10 mouse cellular contexts compared by ENCODE assay signal in genomic region chr7:79544281-79545065, GRCm38 (mm10).
DNase-seq lines count a peak whose midpoint lies in the region; ATAC-seq and TF ChIP-seq lines count a peak whose summit lies in the region.
"Had no signal": no experiment of that assay in that cellular context is flagged by ENCODE, and none has a peak within 500 bp of the region (broad histone marks: within the 10 kb centered on the region; RNA-seq: fewer than 3 reads in every experiment).

No protein-coding gene starts in this region.

- no peaks in the 10 kb centered on the region for H3K27me3 ChIP-seq in forebrain, postnatal 0 days (ENCODE audit: insufficient read depth, low read length)
- H3K27me3 ChIP-seq in midbrain, embryonic 11.5 days (ENCODE audit: control insufficient read depth, insufficient read depth, low read length): peaks cover 82% of the 10 kb centered on the region
- peaks cover 93% of the 10 kb centered on the region for H3K27me3 ChIP-seq in kidney, embryonic 14.5 days (ENCODE audit: control insufficient read depth, insufficient read depth, low read length)

- peak overlapping the region; percentile 95 for H3K27ac ChIP-seq in forebrain, postnatal 0 days (ENCODE audit: low read depth, low read length)
- peak overlapping the region; percentile 85 for H3K27ac ChIP-seq in midbrain, embryonic 11.5 days (ENCODE audit: low read depth, low read length)
- no peak overlapping the region for H3K27ac ChIP-seq in kidney, embryonic 14.5 days (ENCODE audit: low read depth, low read length)
- H3K27ac ChIP-seq: gastrocnemius, adult 2 months; kidney, postnatal 0 days had no signal

- no peaks in the 10 kb centered on the region for H3K9me3 ChIP-seq in forebrain, postnatal 0 days (ENCODE audit: low read length)
- no peaks in the 10 kb centered on the region for H3K9me3 ChIP-seq in midbrain, embryonic 11.5 days (ENCODE audit: control insufficient read depth, low read length)
- no peaks in the 10 kb centered on the region for H3K9me3 ChIP-seq in kidney, embryonic 14.5 days (ENCODE audit: control insufficient read depth, low read length)

- H3K4me1 ChIP-seq in forebrain, postnatal 0 days (ENCODE audit: insufficient read depth): peaks cover 47% of the 10 kb centered on the region
- peaks cover 44% of the 10 kb centered on the region for H3K4me1 ChIP-seq in midbrain, embryonic 11.5 days (ENCODE audit: control insufficient read depth, insufficient read depth, low read length)
- H3K4me1 ChIP-seq in kidney, embryonic 14.5 days (ENCODE audit: control insufficient read depth, insufficient read depth, low read length): no peaks in the 10 kb centered on the region

- no peak for TF ChIP-seq CTCF in forebrain, postnatal 0 days (IDR thresholded peaks at IDR 0.05; ENCODE audit: low read depth)

- H3K9ac ChIP-seq in forebrain, postnatal 0 days: peak overlapping the region; percentile 76
- peak overlapping the region; percentile 70 for H3K9ac ChIP-seq in midbrain, embryonic 11.5 days (ENCODE audit: low read length)
- no peak overlapping the region for H3K9ac ChIP-seq in kidney, embryonic 14.5 days (ENCODE audit: low read depth, low read length)

- ATAC-seq in forebrain, postnatal 0 days: 0 out of 2 replicates have a peak, but pooled peaks have one; percentile 4
- ATAC-seq in midbrain, embryonic 11.5 days (ENCODE audit: low FRiP score): 0 out of 2 replicates have a peak, but pooled peaks have one; percentile 12
- ATAC-seq in kidney, embryonic 14.5 days (ENCODE audit: low FRiP score, low TSS enrichment): no peak

- peak; percentile 43 for DNase-seq in retina, postnatal 1 day
- DNase-seq in retina, embryonic 14.5 days (ENCODE audit: low spot score): no peak
- DNase-seq in forebrain, postnatal 0 days: peak; percentile 75
- DNase-seq in midbrain, embryonic 11.5 days (ENCODE audit: low spot score, missing footprints): peak; percentile 97
- DNase-seq in lung, adult 18-20 months: no peak
- no peak for DNase-seq in layer of hippocampus, postnatal 25 days (ENCODE audit: extremely low spot score in 1 of 2, low spot score in 1 of 2)
- no peak for DNase-seq in adrenal gland, adult 2 months
- DNase-seq: gastrocnemius, adult 2 months had no signal

- no peaks in the 10 kb centered on the region for H3K36me3 ChIP-seq in forebrain, postnatal 0 days (ENCODE audit: insufficient read depth)
- no peaks in the 10 kb centered on the region for H3K36me3 ChIP-seq in midbrain, embryonic 11.5 days (ENCODE audit: control insufficient read depth, insufficient read depth, low read length)
- H3K36me3 ChIP-seq in kidney, embryonic 14.5 days (ENCODE audit: control insufficient read depth, insufficient read depth, low read length): no peaks in the 10 kb centered on the region

- 6% methylated on average over 37 of the region's 37 CpGs for WGBS in forebrain, postnatal 0 days
- WGBS in midbrain, embryonic 11.5 days: under 1% methylated on average over 37 of the region's 37 CpGs
- 2% methylated on average over 37 of the region's 37 CpGs for WGBS in kidney, embryonic 14.5 days

- peak overlapping the region; percentile 38 for H3K4me3 ChIP-seq in forebrain, postnatal 0 days (ENCODE audit: low read depth, low read length)
- H3K4me3 ChIP-seq in midbrain, embryonic 11.5 days (ENCODE audit: low read depth, low read length): 0 out of 2 replicates have a peak overlapping the region, but pooled peaks have one; percentile 19
- H3K4me3 ChIP-seq in kidney, embryonic 14.5 days (ENCODE audit: low read length): no peak overlapping the region
- H3K4me3 ChIP-seq: gastrocnemius, adult 2 months had no signal

- peak overlapping the region; percentile 90 for H3K4me2 ChIP-seq in forebrain, postnatal 0 days (ENCODE audit: low read depth)
- H3K4me2 ChIP-seq in midbrain, embryonic 11.5 days: peak overlapping the region; percentile 50
- no peak overlapping the region for H3K4me2 ChIP-seq in kidney, embryonic 14.5 days (replicated peaks; ENCODE audit: low read depth, low read length)

Comparison
In these comparisons a context has a peak if more than half of its experiments do, and no peak if none do; other contexts are left out.
1. DNase-seq: peak in retina, postnatal 1 day (single experiment), forebrain, postnatal 0 days (single experiment) and midbrain, embryonic 11.5 days (single experiment); none in retina, embryonic 14.5 days (single experiment), lung, adult 18-20 months (0 of 2), layer of hippocampus, postnatal 25 days (0 of 2) and adrenal gland, adult 2 months (single experiment).